ENCODE assay signal across 12 mouse cellular contexts in the genomic region with DNA sequence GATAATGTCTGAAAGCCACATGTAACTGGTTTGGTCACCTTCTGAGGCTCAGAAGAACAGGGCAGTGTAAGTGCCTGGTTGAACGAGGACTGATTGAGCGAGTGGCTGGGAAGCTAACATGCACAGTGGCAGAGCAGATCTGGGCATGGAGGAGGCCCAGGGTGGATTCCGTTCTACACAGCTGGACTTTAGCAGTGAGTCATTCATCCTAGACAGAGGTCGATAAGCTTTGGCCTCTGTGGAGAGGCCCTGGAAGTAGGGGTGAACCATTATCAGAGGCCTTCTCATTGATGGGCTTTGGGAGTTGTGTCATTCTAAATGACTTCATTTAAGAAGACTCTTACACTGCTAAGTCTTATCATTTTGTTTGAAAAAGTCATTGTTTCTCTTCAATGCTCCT.
"Had no signal": no experiment of that assay in that cellular context is flagged by ENCODE, and none has a peak within 500 bp of the region (broad histone marks: within the 10 kb centered on the region; RNA-seq: fewer than 3 reads in every experiment).

No protein-coding gene starts in this region.

- ATAC-seq: liver, embryonic 12.5 days; midbrain, embryonic 15.5 days had no signal

- H3K4me2 ChIP-seq: limb, embryonic 15.5 days; liver, embryonic 12.5 days; lung, embryonic 14.5 days; midbrain, embryonic 11.5 days; midbrain, embryonic 15.5 days; neural tube, embryonic 12.5 days had no signal

- H3K4me1 ChIP-seq: limb, embryonic 15.5 days; liver, embryonic 12.5 days had no signal

- H3K9me3 ChIP-seq: limb, embryonic 15.5 days; liver, embryonic 12.5 days; megakaryocyte, embryonic 14.5 days; midbrain, embryonic 15.5 days; neural tube, embryonic 12.5 days had no signal

- H3K36me3 ChIP-seq: limb, embryonic 15.5 days; liver, embryonic 12.5 days; midbrain, embryonic 15.5 days; neural tube, embryonic 12.5 days had no signal

- H3K9ac ChIP-seq: limb, embryonic 15.5 days; liver, embryonic 12.5 days; lung, embryonic 14.5 days; midbrain, embryonic 15.5 days; neural tube, embryonic 12.5 days had no signal

- H3K27ac ChIP-seq: limb, embryonic 15.5 days; liver, embryonic 12.5 days; macrophage; midbrain, embryonic 15.5 days; neural tube, embryonic 12.5 days; stomach, postnatal 0 days had no signal

- H3K4me3 ChIP-seq: limb, embryonic 15.5 days; liver, embryonic 12.5 days; megakaryocyte, embryonic 14.5 days; midbrain, embryonic 15.5 days; neural tube, embryonic 12.5 days had no signal

- DNase-seq: layer of hippocampus, adult 9-11 months; layer of hippocampus, postnatal 36 days; thymus, postnatal 4 days had no signal

- H3K27me3 ChIP-seq: limb, embryonic 15.5 days; liver, embryonic 12.5 days; midbrain, embryonic 15.5 days; neural tube, embryonic 12.5 days had no signal
